Mouse (Mus musculus) midbrain, embryonic 12.5 days (tissue): ENCODE results near the gene Foxg1. TPM values are rescaled to one million over a fixed set of nuclear protein-coding genes. Genes with fewer than 3 reads are reported as not detected.

ENCODE experiments used
- ATAC-seq: fragments of 200-750 bp; cut with Nextera tagmentation; 2 replicates; pipeline ENCODE4 v1.8.0; 2017; ENCODE audit warnings: low read depth, moderate TSS enrichment, moderate library complexity; ENCODE audit not compliant: low FRiP score
- H3K27ac ChIP-seq: fragments of 300-500 bp; sonication (generic); replicated peaks from 2 replicates; pipeline ENCODE4 v1.5.1; 2016; ENCODE audit warnings: mild to moderate bottlenecking
- H3K27me3 ChIP-seq: fragments of 300-500 bp; sonication (generic); 2 replicates; pipeline ENCODE4 v1.6.1; 2016; ENCODE audit warnings: mild to moderate bottlenecking
- H3K36me3 ChIP-seq: fragments of 300-500 bp; sonication (generic); 2 replicates; pipeline ENCODE4 v1.6.1; 2016
- H3K4me1 ChIP-seq: fragments of 300-500 bp; sonication (generic); 2 replicates; pipeline ENCODE4 v1.6.1; 2016
- H3K4me2 ChIP-seq: fragments of 300-500 bp; sonication (generic); replicated peaks from 2 replicates; pipeline ENCODE4 v1.6.1; 2016; ENCODE audit warnings: mild to moderate bottlenecking, moderate library complexity
- H3K4me3 ChIP-seq: fragments of 300-500 bp; sonication (generic); 2 replicates; pipeline ENCODE4 v1.5.1; 2016; ENCODE audit warnings: mild to moderate bottlenecking
- H3K9ac ChIP-seq: fragments of 300-500 bp; sonication (generic); replicated peaks from 2 replicates; pipeline ENCODE4 v1.6.1; 2016; ENCODE audit warnings: mild to moderate bottlenecking, moderate library complexity
- H3K9me3 ChIP-seq: fragments of 300-500 bp; sonication (generic); 2 replicates; pipeline ENCODE4 v1.6.1; 2016; ENCODE audit warnings: mild to moderate bottlenecking
- WGBS: fragments of 180-500 bp; shearing (Covaris S2); methylation state at CpG from one replicate; pipeline ENCODE4 v1.1.7; 2016; 5-methylcytosine and 5-hydroxymethylcytosine counted together
- polyA plus RNA-seq: library from polyadenylated mRNA; unstranded; fragments of >200 nt; fragmentation: Nextera tagmentation; extraction: Ambion mirVana; gene quantifications from 2 replicates; pipeline ENCODE4 v1.2.1, GENCODE M21; 2016

Gene Foxg1
- polyA plus RNA-seq, 1 experiment from 2014 or later, result 4.6 TPM

DNA sequence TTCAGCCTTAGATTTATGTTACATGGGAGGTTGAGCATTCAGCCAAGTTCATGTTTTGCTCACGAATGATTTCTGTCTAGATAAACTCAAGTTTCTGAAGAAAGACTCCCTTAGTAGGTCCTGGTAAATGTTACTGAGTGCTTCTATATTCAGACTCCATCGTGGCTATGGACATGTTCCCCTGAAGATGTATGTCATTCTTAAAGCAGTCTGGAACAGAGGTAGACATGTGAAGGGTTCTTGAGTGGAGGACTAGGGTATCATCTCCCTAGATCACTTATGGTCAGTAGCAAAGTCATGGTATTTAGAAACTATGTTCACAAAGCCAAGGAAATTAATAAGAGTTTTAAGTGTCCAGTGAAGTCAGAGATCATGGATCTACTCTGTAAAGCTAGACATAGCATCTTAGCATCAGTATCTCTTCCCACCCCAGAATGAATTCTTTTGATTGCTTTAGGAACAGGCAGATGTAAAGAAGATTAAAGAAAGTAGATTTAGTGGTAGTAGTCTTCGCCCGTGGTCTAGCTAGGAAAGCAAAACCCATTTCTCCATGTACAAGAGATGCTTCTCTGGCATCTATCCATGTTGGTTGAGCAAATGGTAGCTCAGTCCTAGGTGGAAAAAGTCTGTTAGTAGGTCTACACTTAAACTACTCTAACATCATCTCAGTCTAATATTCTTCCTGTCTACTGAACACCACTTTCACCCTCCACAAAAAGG is 15.1 kb downstream of the Foxg1 start:
- no peak for ATAC-seq

GRCm38 (mm10) chr12:49398163-49398540 is 15.7 kb downstream of the Foxg1 start:
- Histone ChIP-seq H3K27ac (no peak overlapping the region), H3K9ac (no peak overlapping the region), H3K4me2 (no peak overlapping the region), H3K4me3 (no peak overlapping the region), H3K27me3 (peaks cover 62% of the 10 kb centered on the region), H3K4me1 (peaks cover 9% of the 10 kb centered on the region; the same call in 1 of the 2 replicates), H3K9me3 (no peaks in the 10 kb centered on the region), H3K36me3 (no peaks in the 10 kb centered on the region)
- no peak for ATAC-seq

More for the DNA sequence above, 15.1 kb downstream of the Foxg1 start:
- H3K4me2 ChIP-seq, result no peak overlapping the region
- 19% methylated on average over 4 of the region's 4 CpGs for WGBS
- H3K27me3 ChIP-seq, result peaks cover 58% of the 10 kb centered on the region
- H3K27ac ChIP-seq, result no peak overlapping the region
- H3K9ac ChIP-seq, result no peak overlapping the region
- H3K9me3 ChIP-seq, result no peaks in the 10 kb centered on the region
- H3K4me1 ChIP-seq, result peaks cover 9% of the 10 kb centered on the region; the same call in 1 of the 2 replicates
- no peak overlapping the region for H3K4me3 ChIP-seq
- H3K36me3 ChIP-seq, result no peaks in the 10 kb centered on the region

DNA sequence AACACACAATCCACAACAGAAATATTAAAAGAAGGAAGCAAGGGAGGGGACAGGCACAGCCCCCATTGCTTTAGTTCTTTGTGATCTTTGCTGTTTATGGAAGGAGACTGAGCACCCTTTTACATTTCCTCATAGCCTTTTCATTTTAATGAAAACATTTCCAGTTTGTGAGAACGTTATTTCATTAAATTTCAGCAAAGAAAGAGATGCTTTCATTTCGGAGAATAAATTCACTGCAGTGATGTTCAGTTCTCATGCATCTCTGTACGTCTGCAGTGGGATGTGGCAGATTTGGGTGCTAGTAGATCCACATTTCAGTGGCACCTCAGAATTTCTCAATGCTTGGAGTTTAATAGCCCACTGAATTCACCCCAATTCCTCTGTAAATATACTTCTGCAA is 16.2 kb downstream of the Foxg1 start:
- Histone ChIP-seq H3K36me3 (no peaks in the 10 kb centered on the region), H3K4me1 (peaks cover 9% of the 10 kb centered on the region; the same call in 1 of the 2 replicates), H3K4me2 (no peak overlapping the region), H3K9me3 (no peaks in the 10 kb centered on the region), H3K4me3 (no peak overlapping the region), H3K27me3 (peaks cover 64% of the 10 kb centered on the region), H3K9ac (no peak overlapping the region), H3K27ac (no peak overlapping the region)
- 16% methylated on average over 3 of the region's 3 CpGs for WGBS
- ATAC-seq, result no peak

DNA sequence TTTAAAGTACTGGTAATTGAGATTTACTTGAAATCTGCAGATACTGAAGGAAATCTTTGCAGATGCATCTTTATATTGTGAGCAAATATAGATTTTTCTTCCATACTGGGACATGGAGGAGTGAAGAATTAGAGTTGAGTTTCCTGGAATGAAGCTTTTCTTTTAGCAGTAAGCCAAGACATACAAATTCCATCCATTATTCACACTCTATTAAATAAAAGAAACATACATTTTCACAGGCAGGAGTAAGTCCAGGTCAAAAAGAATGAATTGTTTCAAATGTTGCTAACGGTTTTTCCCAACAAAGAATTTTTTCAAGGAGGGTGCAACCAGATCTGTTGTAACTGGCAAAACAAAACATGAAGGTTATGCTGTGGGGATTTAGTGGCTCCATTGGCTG is 17.2 kb downstream of the Foxg1 start:
- Histone ChIP-seq H3K4me3 (no peak overlapping the region), H3K9ac (no peak overlapping the region), H3K4me2 (no peak overlapping the region), H3K9me3 (no peaks in the 10 kb centered on the region), H3K36me3 (no peaks in the 10 kb centered on the region), H3K4me1 (peaks cover 9% of the 10 kb centered on the region; the same call in 1 of the 2 replicates), H3K27me3 (peaks cover 59% of the 10 kb centered on the region), H3K27ac (no peak overlapping the region)
- ATAC-seq, result no peak
- WGBS, result 0% methylated on average over 1 of the region's 1 CpGs

DNA sequence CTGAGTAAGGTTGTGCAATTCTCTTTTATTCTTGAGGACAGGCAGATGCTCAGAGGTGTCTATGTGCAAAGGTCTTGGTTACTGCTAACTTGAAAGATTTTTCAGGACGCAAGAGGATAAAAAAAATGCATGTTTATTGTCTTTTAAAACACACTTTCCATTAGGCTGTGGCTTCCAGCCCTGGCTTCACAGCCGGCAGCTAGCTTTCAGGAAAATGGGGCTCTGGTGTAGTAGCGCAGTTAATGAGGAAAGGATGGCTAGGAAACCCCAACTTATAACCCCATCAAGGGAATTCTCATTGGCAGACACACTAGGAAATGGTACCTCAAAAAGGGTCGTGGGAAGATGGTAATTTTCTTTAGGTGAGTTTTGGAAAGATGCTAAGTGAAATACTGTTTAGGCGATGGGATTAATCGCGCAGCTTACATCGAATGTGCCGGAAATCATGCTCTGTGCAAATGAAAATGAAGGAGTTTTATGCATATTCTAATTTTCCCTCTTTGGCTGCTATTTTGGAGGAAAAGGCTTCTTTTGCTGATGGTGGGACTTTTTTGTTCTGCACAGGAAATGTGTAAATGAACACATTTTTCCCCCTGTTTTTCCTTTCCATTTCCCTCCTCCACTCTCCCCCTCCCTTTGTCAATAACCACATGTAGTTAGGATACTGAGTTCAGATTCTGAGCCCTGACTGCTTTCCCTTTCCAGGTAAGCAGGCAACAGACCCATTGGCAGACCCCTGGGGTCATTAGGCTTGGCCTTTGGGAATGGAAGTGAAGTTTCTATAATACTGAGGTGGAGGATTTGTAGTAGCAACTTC is 17.8 kb downstream of the Foxg1 start:
- Histone ChIP-seq H3K9me3 (no peaks in the 10 kb centered on the region), H3K27ac (no peak overlapping the region), H3K36me3 (no peaks in the 10 kb centered on the region), H3K9ac (no peak overlapping the region), H3K27me3 (peaks cover 56% of the 10 kb centered on the region), H3K4me1 (peaks cover 9% of the 10 kb centered on the region; the same call in 1 of the 2 replicates), H3K4me3 (no peak overlapping the region), H3K4me2 (peak overlapping the region; percentile 87)
- WGBS, result 2% methylated on average over 9 of the region's 9 CpGs
- 0 out of 2 replicates have a peak, but pooled peaks have one; percentile 17 for ATAC-seq

GRCm38 (mm10) chr12:49400853-49401118 is 18.3 kb downstream of the Foxg1 start:
- H3K27ac ChIP-seq, result no peak overlapping the region
- ATAC-seq, result peak; percentile 90; the same call in 1 of the 2 replicates
- H3K4me1 ChIP-seq, result peaks cover 9% of the 10 kb centered on the region; the same call in 1 of the 2 replicates
- peak overlapping the region; percentile 51 for H3K4me3 ChIP-seq
- no peaks in the 10 kb centered on the region for H3K36me3 ChIP-seq
- H3K4me2 ChIP-seq, result peak overlapping the region; percentile 87
- peak overlapping the region; percentile 66; the same call in 1 of the 2 replicates for H3K9ac ChIP-seq
- H3K9me3 ChIP-seq, result no peaks in the 10 kb centered on the region
- under 1% methylated on average over 8 of the region's 8 CpGs for WGBS
- peaks cover 55% of the 10 kb centered on the region for H3K27me3 ChIP-seq

DNA sequence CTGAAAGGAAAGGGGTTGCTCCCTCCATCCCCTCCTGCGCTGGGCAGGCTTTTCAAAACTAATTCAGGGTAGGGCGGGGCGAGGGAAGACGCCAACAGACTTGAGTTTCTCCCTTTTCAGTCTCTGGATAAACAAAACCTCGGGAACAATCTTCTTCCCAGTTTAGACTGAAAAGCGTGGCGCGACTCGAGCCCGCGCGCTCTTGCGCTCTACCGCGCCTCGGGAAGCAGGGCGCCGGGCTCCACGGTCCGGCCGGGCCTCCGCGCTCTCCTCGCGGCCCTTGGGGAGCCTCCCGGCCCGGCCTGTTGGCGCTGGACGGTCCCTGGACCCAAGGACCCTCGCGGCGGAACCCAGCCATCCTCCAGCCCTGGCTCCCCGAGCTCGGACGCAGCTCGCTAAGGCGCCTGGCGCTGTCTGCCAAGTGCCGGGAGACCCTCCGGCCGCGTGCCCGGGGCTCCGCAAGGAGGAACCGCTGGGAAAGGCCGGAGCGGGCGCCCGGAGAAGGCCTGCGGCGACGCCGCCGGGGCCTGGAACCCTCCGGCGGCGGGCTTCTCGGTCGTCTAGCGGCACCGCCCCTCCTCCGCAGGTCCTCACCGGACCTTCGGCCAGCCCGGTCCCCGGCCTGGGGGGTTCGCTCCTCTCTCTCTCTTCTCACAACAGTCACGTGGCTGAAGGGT is 18.8 kb downstream of the Foxg1 start:
- H3K27ac ChIP-seq, result peak overlapping the region; percentile 46; the same call in 1 of the 2 replicates
- peak; percentile 85 for ATAC-seq
- peak overlapping the region; percentile 87 for H3K4me2 ChIP-seq
- H3K9me3 ChIP-seq, result no peaks in the 10 kb centered on the region
- peaks cover 55% of the 10 kb centered on the region for H3K27me3 ChIP-seq
- peaks cover 9% of the 10 kb centered on the region; the same call in 1 of the 2 replicates for H3K4me1 ChIP-seq
- no peaks in the 10 kb centered on the region for H3K36me3 ChIP-seq
- under 1% methylated on average over 68 of the region's 68 CpGs for WGBS
- peak overlapping the region; percentile 66 for H3K9ac ChIP-seq
- H3K4me3 ChIP-seq, result peak overlapping the region; percentile 51

DNA sequence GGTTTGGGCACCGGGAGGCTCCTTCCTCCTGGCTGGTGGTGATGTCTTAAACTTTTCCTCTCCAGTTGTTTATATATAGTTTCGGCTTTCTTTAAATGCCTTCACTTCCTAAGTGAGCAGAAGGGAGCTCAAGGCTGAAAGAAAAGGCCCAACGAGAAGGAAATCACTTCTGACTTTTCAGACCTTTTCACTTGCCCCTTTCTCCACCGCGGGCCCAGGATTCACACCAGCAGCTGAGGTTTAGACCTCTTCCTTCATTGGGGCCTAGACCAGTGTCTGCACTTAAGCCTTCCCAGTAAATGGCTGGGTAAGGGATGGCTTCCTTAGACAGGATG is 19.3 kb downstream of the Foxg1 start:
- Histone ChIP-seq H3K27ac (peak overlapping the region; percentile 46; the same call in 1 of the 2 replicates), H3K4me3 (peak overlapping the region; percentile 51), H3K9me3 (no peaks in the 10 kb centered on the region), H3K4me2 (peak overlapping the region; percentile 87), H3K4me1 (peaks cover 9% of the 10 kb centered on the region; the same call in 1 of the 2 replicates), H3K36me3 (no peaks in the 10 kb centered on the region), H3K9ac (peak overlapping the region; percentile 66; the same call in 1 of the 2 replicates), H3K27me3 (peaks cover 53% of the 10 kb centered on the region)
- ATAC-seq, result 0 out of 2 replicates have a peak, but pooled peaks have one; percentile 10
- WGBS, result 0% methylated on average over 5 of the region's 5 CpGs

- Histone ChIP-seq H3K36me3 (no peaks in the 10 kb centered on the region), H3K4me3 (no peak overlapping the region), H3K4me2 (no peak overlapping the region), H3K9ac (no peak overlapping the region), H3K27ac (no peak overlapping the region), H3K4me1 (peaks cover 8% of the 10 kb centered on the region), H3K9me3 (no peaks in the 10 kb centered on the region), H3K27me3 (peaks cover 32% of the 10 kb centered on the region)
- WGBS, result 21% methylated on average over 2 of the region's 2 CpGs
- ATAC-seq, result peak; percentile 81
Measured at GRCm38 (mm10) chr12:49409833-49410232, 27.4 kb downstream of the Foxg1 start.

DNA sequence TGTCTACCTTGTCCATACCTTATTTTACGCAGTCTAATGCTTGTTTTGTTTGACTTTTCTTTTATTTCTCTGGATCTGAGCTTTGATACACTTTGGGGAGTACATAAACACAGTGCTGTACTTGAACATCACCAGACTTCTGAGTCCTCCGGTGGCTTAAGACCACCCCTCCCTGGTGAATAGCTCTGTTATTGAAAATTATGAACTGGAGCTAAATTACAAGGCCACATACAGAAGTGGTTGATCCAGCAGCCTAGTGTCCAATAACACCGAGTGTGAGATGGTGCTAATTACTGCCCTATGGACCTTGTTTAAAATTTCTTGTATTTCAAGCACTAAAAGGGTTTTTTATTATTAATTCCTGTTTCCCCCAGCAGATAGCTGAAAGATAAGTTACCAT is 35.5 kb downstream of the Foxg1 start:
- no peaks in the 10 kb centered on the region; the same call in 1 of the 2 replicates for H3K4me1 ChIP-seq
- H3K9me3 ChIP-seq, result no peaks in the 10 kb centered on the region
- H3K36me3 ChIP-seq, result no peaks in the 10 kb centered on the region
- H3K27ac ChIP-seq, result no peak overlapping the region
- WGBS, result 88% methylated on average over 3 of the region's 3 CpGs
- H3K4me2 ChIP-seq, result no peak overlapping the region
- H3K9ac ChIP-seq, result no peak overlapping the region
- no peak overlapping the region for H3K4me3 ChIP-seq
- peaks cover 4% of the 10 kb centered on the region; the same call in 1 of the 2 replicates for H3K27me3 ChIP-seq
- ATAC-seq, result no peak
